Mouse (Mus musculus): ENCODE data around the gene Hopx. TPM values are rescaled to one million over a fixed set of nuclear protein-coding genes. Genes with fewer than 3 reads are reported as not detected.

Gene Hopx
- polyA plus RNA-seq, 1 experiment: 18.2 TPM

- 77% methylated on average over 5 of the region's 5 CpGs for WGBS
- Histone ChIP-seq H3K27ac (ENCODE audit: insufficient read depth, low read length) (no peak overlapping the region), H3K36me3 (ENCODE audit: control insufficient read depth, insufficient read depth, low read length) (no peaks in the 10 kb centered on the region), H3K4me1 (ENCODE audit: control insufficient read depth, insufficient read depth, insufficient read length) (no peaks in the 10 kb centered on the region), H3K4me3 (ENCODE audit: extremely low read depth, insufficient read depth, insufficient read length) (no peak overlapping the region), H3K27me3 (ENCODE audit: control insufficient read depth, insufficient read depth, low read length) (no peaks in the 10 kb centered on the region)
- TF ChIP-seq POLR2A (IDR thresholded peaks at IDR 0.05; ENCODE audit: low read depth, low read length) (no peak), CTCF (IDR thresholded peaks at IDR 0.05; ENCODE audit: extremely low read depth, insufficient read depth, insufficient read length, insufficient replicate concordance) (no peak)
- no peak for DNase-seq (ENCODE audit: low read depth in 1 of 2, low spot score in 2 of 2)
Measured at GRCm38 (mm10) chr5:77133960-77134359, 19.0 kb upstream of the Hopx start.

- TF ChIP-seq CTCF (IDR thresholded peaks at IDR 0.05; ENCODE audit: extremely low read depth, insufficient read depth, insufficient read length, insufficient replicate concordance) (no peak), POLR2A (IDR thresholded peaks at IDR 0.05; ENCODE audit: low read depth, low read length) (no peak)
- no peak for DNase-seq (ENCODE audit: low read depth in 1 of 2, low spot score in 2 of 2)
- WGBS: 74% methylated on average over 2 of the region's 2 CpGs
- H3K4me3 ChIP-seq (ENCODE audit: extremely low read depth, insufficient read depth, insufficient read length): no peak overlapping the region
- H3K36me3 ChIP-seq (ENCODE audit: control insufficient read depth, insufficient read depth, low read length): no peaks in the 10 kb centered on the region
- H3K27me3 ChIP-seq (ENCODE audit: control insufficient read depth, insufficient read depth, low read length): no peaks in the 10 kb centered on the region
- no peak overlapping the region for H3K27ac ChIP-seq (ENCODE audit: insufficient read depth, low read length)
- no peaks in the 10 kb centered on the region for H3K4me1 ChIP-seq (ENCODE audit: control insufficient read depth, insufficient read depth, insufficient read length)
Measured at GRCm38 (mm10) chr5:77132457-77133135, 17.7 kb upstream of the Hopx start.

GRCm38 (mm10) chr5:77131879-77132278, 17.0 kb upstream of the Hopx start:
- H3K27ac ChIP-seq (ENCODE audit: insufficient read depth, low read length): no peak overlapping the region
- no peak for DNase-seq (ENCODE audit: low read depth in 1 of 2, low spot score in 2 of 2)
- H3K27me3 ChIP-seq (ENCODE audit: control insufficient read depth, insufficient read depth, low read length): no peaks in the 10 kb centered on the region
- TF ChIP-seq CTCF (IDR thresholded peaks at IDR 0.05; ENCODE audit: extremely low read depth, insufficient read depth, insufficient read length, insufficient replicate concordance) (no peak), POLR2A (IDR thresholded peaks at IDR 0.05; ENCODE audit: low read depth, low read length) (no peak)
- H3K4me3 ChIP-seq (ENCODE audit: extremely low read depth, insufficient read depth, insufficient read length): no peak overlapping the region
- H3K4me1 ChIP-seq (ENCODE audit: control insufficient read depth, insufficient read depth, insufficient read length): no peaks in the 10 kb centered on the region
- 94% methylated on average over 8 of the region's 8 CpGs for WGBS
- no peaks in the 10 kb centered on the region for H3K36me3 ChIP-seq (ENCODE audit: control insufficient read depth, insufficient read depth, low read length)

GRCm38 (mm10) chr5:77130310-77131020, 15.5 kb upstream of the Hopx start:
- TF ChIP-seq POLR2A (IDR thresholded peaks at IDR 0.05; ENCODE audit: low read depth, low read length): no peak
- no peak for TF ChIP-seq CTCF (IDR thresholded peaks at IDR 0.05; ENCODE audit: extremely low read depth, insufficient read depth, insufficient read length, insufficient replicate concordance)
- no peak for DNase-seq (ENCODE audit: low read depth in 1 of 2, low spot score in 2 of 2)
- 84% methylated on average over 16 of the region's 16 CpGs for WGBS
- no peaks in the 10 kb centered on the region for H3K36me3 ChIP-seq (ENCODE audit: control insufficient read depth, insufficient read depth, low read length)
- H3K27me3 ChIP-seq (ENCODE audit: control insufficient read depth, insufficient read depth, low read length): no peaks in the 10 kb centered on the region
- no peaks in the 10 kb centered on the region for H3K4me1 ChIP-seq (ENCODE audit: control insufficient read depth, insufficient read depth, insufficient read length)
- H3K4me3 ChIP-seq (ENCODE audit: extremely low read depth, insufficient read depth, insufficient read length): no peak overlapping the region
- no peak overlapping the region for H3K27ac ChIP-seq (ENCODE audit: insufficient read depth, low read length)

GRCm38 (mm10) chr5:77129907-77130306, 15.0 kb upstream of the Hopx start:
- DNase-seq (ENCODE audit: low read depth in 1 of 2, low spot score in 2 of 2): no peak

GRCm38 (mm10) chr5:77128854-77129253, 13.9 kb upstream of the Hopx start:
- peaks cover 2% of the 10 kb centered on the region; the same call in 1 of the 2 replicates for H3K4me1 ChIP-seq (ENCODE audit: control insufficient read depth, insufficient read depth, insufficient read length)
- H3K27me3 ChIP-seq (ENCODE audit: control insufficient read depth, insufficient read depth, low read length): no peaks in the 10 kb centered on the region
- H3K27ac ChIP-seq (ENCODE audit: insufficient read depth, low read length): no peak overlapping the region
- TF ChIP-seq CTCF (IDR thresholded peaks at IDR 0.05; ENCODE audit: extremely low read depth, insufficient read depth, insufficient read length, insufficient replicate concordance): no peak
- TF ChIP-seq POLR2A (IDR thresholded peaks at IDR 0.05; ENCODE audit: low read depth, low read length): no peak
- DNase-seq (ENCODE audit: low read depth in 1 of 2, low spot score in 2 of 2): no peak
- no peaks in the 10 kb centered on the region for H3K36me3 ChIP-seq (ENCODE audit: control insufficient read depth, insufficient read depth, low read length)
- 90% methylated on average over 4 of the region's 4 CpGs for WGBS
- no peak overlapping the region for H3K4me3 ChIP-seq (ENCODE audit: extremely low read depth, insufficient read depth, insufficient read length)

More at GRCm38 (mm10) chr5:77129907-77130306, 15.0 kb upstream of the Hopx start:
- H3K27ac ChIP-seq (ENCODE audit: insufficient read depth, low read length): no peak overlapping the region
- no peaks in the 10 kb centered on the region for H3K27me3 ChIP-seq (ENCODE audit: control insufficient read depth, insufficient read depth, low read length)
- no peak overlapping the region for H3K4me3 ChIP-seq (ENCODE audit: extremely low read depth, insufficient read depth, insufficient read length)
- no peaks in the 10 kb centered on the region for H3K4me1 ChIP-seq (ENCODE audit: control insufficient read depth, insufficient read depth, insufficient read length)
- TF ChIP-seq CTCF (IDR thresholded peaks at IDR 0.05; ENCODE audit: extremely low read depth, insufficient read depth, insufficient read length, insufficient replicate concordance): no peak
- no peak for TF ChIP-seq POLR2A (IDR thresholded peaks at IDR 0.05; ENCODE audit: low read depth, low read length)
- 87% methylated on average over 2 of the region's 2 CpGs for WGBS
- no peaks in the 10 kb centered on the region for H3K36me3 ChIP-seq (ENCODE audit: control insufficient read depth, insufficient read depth, low read length)

All from spleen, adult 2 months (tissue).